Comparison of ENCODE assay signal across 8 mouse cellular contexts in the genomic region with DNA sequence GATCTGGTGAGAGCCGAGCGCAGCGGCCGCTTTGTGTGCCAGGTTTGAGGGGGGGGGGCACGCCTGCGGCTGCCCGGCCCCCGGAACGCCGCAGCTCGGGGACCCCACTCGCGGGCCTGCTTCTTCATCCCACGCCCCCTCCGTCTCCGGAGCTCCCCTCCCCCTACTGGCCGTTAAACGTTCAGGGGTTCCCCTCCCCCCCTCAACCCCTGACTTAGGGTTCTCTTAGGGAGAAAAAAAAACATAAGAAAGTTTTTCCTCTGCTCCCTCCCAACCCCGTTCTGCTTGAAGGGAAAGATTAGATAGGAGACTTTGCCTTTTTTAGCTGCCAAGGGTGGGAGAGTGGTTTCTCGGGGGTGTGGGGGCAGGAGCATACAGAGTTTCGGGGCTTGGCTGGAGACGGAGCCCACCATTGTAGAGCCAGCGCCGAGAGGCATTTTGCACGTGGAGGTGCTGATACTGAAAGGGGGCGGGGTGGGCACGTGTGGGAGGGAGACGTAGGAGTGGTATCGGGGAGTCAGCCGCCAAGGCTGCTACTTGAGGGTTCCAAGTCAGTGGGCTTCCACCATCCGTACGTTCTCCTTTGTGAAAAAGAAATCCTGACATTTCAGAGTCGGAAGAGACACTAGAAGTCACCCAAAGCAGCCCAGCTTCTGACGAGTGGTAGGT. TPM values are rescaled to one million over a fixed set of nuclear protein-coding genes. Genes with fewer than 3 reads are reported as not detected.
DNase-seq lines count a peak whose midpoint lies in the region; ATAC-seq and TF ChIP-seq lines count a peak whose summit lies in the region.

No protein-coding gene starts in this region.

- peaks cover 14% of the 10 kb centered on the region for H3K79me2 ChIP-seq in liver, adult 2 months (ENCODE audit: control insufficient read depth, insufficient read depth, low read length)

- DNase-seq in layer of hippocampus, adult 11-12 months (ENCODE audit: low spot score) = peak; percentile 21
- no peak for DNase-seq in layer of hippocampus, postnatal 36 days
- DNase-seq in adrenal gland, postnatal 14 days = peak; percentile 56
- DNase-seq in liver, adult 2 months (ENCODE audit: extremely low read depth, low read depth, low spot score) = no peak
- peak; percentile 2 for DNase-seq in telencephalon, adult 2 months (ENCODE audit: low read depth, low spot score)

- H3K36me3 ChIP-seq in hindbrain, embryonic 13.5 days = peaks cover 2% of the 10 kb centered on the region
- H3K36me3 ChIP-seq in liver, adult 2 months (ENCODE audit: control insufficient read depth, insufficient read depth, low read length) = no peaks in the 10 kb centered on the region; the same call in none of the 2 replicates

- peak overlapping the region; percentile 97 for H3K9ac ChIP-seq in hindbrain, embryonic 13.5 days
- peak overlapping the region; percentile 82 for H3K9ac ChIP-seq in liver, adult 2 months (ENCODE audit: low read depth, low read length)

- peaks cover 47% of the 10 kb centered on the region for H3K4me1 ChIP-seq in hindbrain, embryonic 13.5 days (replicated peaks)
- H3K4me1 ChIP-seq in liver, adult 2 months (ENCODE audit: control insufficient read depth, insufficient read depth, low read length) = peaks cover 9% of the 10 kb centered on the region

- peak overlapping the region; percentile 97 for H3K4me2 ChIP-seq in hindbrain, embryonic 13.5 days

- WGBS in hindbrain, embryonic 13.5 days = under 1% methylated on average over 32 of the region's 34 CpGs
- WGBS in liver, adult 2 months = 2% methylated on average over 34 of the region's 34 CpGs

- peak; percentile 37; the same call in 1 of the 2 replicates for ATAC-seq in erythroblast, adult 5-6 weeks (replicated peaks; ENCODE audit: low FRiP score, poor library complexity, severe bottlenecking)
- ATAC-seq in hindbrain, embryonic 13.5 days (ENCODE audit: low FRiP score) = no peak
- peak; percentile 8; the same call in 1 of the 2 replicates for ATAC-seq in monocyte, adult 5-6 weeks (replicated peaks; ENCODE audit: insufficient number of reproducible peaks, low FRiP score, low TSS enrichment, poor library complexity, severe bottlenecking)

- no peak for TF ChIP-seq POLR2A in liver, adult 2 months (IDR thresholded peaks at IDR 0.05; ENCODE audit: extremely low read depth, insufficient read depth, low read length)

- H3K9me3 ChIP-seq in hindbrain, embryonic 13.5 days = no peaks in the 10 kb centered on the region

- H3K4me3 ChIP-seq in hindbrain, embryonic 13.5 days = peak overlapping the region; percentile 97
- peak overlapping the region; percentile 82 for H3K4me3 ChIP-seq in liver, adult 2 months (ENCODE audit: insufficient read depth, low read depth, low read length)

- peak overlapping the region; percentile 95 for H3K27ac ChIP-seq in hindbrain, embryonic 13.5 days
- H3K27ac ChIP-seq in liver, adult 2 months (replicated peaks; ENCODE audit: insufficient read depth, low read depth, low read length) = no peak overlapping the region; the same call in 1 of the 2 replicates

- H3K27me3 ChIP-seq in hindbrain, embryonic 13.5 days = no peaks in the 10 kb centered on the region
- no peaks in the 10 kb centered on the region for H3K27me3 ChIP-seq in liver, adult 2 months (ENCODE audit: control insufficient read depth, insufficient read depth, low read length)

- no peak for TF ChIP-seq CTCF in liver, adult 2 months (IDR thresholded peaks at IDR 0.05; ENCODE audit: low read depth, low read length)

RNA-seq across cellular contexts. Expression of a gene that starts 0.9 kb away (rescaled TPM):
- 10 to 100 TPM; 36.3 to 39.3 TPM for total RNA-seq in layer of hippocampus, postnatal 36 days (2021)
- total RNA-seq in adrenal gland, postnatal 14 days (2021) = 33.8 and 41.8 TPM in 2 replicates
- 16.9 and 27.3 TPM in 2 replicates for total RNA-seq in erythroblast, adult 5-6 weeks (2015; ENCODE audit: low replicate concordance)
- total RNA-seq in erythroblast, adult 5-6 weeks (2017; ENCODE audit: low replicate concordance) = 16.6 and 24.4 TPM in 2 replicates
- polyA plus RNA-seq in hindbrain, embryonic 13.5 days (2015; fragmentation: Nextera tagmentation; extraction: Ambion mirVana) = 34.5 and 34.8 TPM in 2 replicates
- total RNA-seq in liver, adult 2 months (2014; rRNA removed) = 14.1 and 14.2 TPM in 2 replicates
- polyA plus RNA-seq in liver, adult 2 months (2012; rRNA removed) = 2.3 and 3.0 TPM in 2 replicates
- total RNA-seq in monocyte, adult 5-6 weeks (2017) = 44.9 to 55.3 TPM (median 51.9 TPM) in 3 replicates

RNA-seq across cellular contexts. Expression of a gene that starts 1.0 kb away (rescaled TPM):
- total RNA-seq in layer of hippocampus, postnatal 36 days (2021) = 10 to 100 TPM; 23.6 to 26.1 TPM
- 20.6 and 23.7 TPM in 2 replicates for total RNA-seq in adrenal gland, postnatal 14 days (2021)
- 7.9 and 10.4 TPM in 2 replicates for total RNA-seq in erythroblast, adult 5-6 weeks (2015; ENCODE audit: low replicate concordance)
- 7.9 and 12.1 TPM in 2 replicates for total RNA-seq in erythroblast, adult 5-6 weeks (2017; ENCODE audit: low replicate concordance)
- polyA plus RNA-seq in hindbrain, embryonic 13.5 days (2015; fragmentation: Nextera tagmentation; extraction: Ambion mirVana) = 29.9 and 31.8 TPM in 2 replicates
- 8.1 and 8.8 TPM in 2 replicates for total RNA-seq in liver, adult 2 months (2014; rRNA removed)
- 2.4 TPM in 2 replicates for polyA plus RNA-seq in liver, adult 2 months (2012; rRNA removed)
- 30.5 to 33.4 TPM (median 31.9 TPM) in 3 replicates for total RNA-seq in monocyte, adult 5-6 weeks (2017)

Comparison
In these comparisons a context has a peak if more than half of its experiments do, and no peak if none do; other contexts are left out.
1. DNase-seq: peak in layer of hippocampus, adult 11-12 months (single experiment), adrenal gland, postnatal 14 days (single experiment) and telencephalon, adult 2 months (single experiment); none in layer of hippocampus, postnatal 36 days (0 of 2) and liver, adult 2 months (single experiment).